Mouse (Mus musculus) cerebellum, postnatal 36 days (tissue): ENCODE results near the gene Skap1.

Experiments
- DNase-seq, 2 experiments: peaks; one replicate each; pipeline ENCODE4 v3.0.0; 2021 to 2022; ENCODE audit warnings: mixed read lengths in 2 of 2

Gene Skap1

DNA sequence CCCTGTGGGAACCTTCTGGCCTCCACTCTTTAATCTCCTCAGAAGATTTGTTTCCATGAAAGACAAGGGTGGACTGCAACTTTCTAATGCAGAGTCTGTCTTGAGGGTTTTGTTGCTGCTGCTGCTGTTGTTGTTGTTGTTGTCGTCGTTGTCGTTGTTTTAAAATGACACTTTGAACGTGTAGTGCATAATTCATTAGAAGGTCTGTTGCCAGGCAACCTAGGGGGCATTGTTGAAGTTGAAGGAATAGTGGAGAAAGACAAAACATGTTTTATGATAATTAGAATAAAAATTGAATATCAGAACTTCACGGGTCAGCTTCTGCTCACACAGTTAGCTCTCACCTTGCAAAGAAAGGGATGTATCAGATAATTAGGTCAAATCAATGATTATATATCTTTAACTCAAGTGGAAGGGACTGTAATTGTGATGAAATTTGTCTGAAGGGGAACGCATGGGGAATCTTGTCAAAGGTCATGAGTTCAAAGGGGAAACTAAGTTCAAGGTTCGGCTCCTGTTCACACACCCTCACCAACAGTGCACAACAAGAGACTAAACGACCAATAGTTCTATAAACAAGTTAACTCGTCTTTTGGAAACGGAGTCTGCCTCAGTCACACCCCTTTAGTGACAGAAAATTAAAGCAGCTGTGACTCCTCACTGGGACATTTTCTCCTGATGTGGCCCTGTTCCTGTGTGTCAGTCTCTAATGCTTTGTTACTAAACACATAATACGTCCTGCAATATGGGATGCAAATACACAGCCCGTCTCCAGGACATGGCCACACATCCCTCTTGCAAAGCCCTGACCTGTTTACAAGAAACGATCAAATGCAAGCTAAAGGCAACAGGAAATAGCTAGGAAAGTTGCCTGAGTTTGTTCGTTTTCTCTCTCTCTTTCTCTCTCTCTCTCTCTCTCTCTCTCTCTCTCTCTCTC is 112.4 kb downstream of the Skap1 start:
- no peak for DNase-seq

DNA sequence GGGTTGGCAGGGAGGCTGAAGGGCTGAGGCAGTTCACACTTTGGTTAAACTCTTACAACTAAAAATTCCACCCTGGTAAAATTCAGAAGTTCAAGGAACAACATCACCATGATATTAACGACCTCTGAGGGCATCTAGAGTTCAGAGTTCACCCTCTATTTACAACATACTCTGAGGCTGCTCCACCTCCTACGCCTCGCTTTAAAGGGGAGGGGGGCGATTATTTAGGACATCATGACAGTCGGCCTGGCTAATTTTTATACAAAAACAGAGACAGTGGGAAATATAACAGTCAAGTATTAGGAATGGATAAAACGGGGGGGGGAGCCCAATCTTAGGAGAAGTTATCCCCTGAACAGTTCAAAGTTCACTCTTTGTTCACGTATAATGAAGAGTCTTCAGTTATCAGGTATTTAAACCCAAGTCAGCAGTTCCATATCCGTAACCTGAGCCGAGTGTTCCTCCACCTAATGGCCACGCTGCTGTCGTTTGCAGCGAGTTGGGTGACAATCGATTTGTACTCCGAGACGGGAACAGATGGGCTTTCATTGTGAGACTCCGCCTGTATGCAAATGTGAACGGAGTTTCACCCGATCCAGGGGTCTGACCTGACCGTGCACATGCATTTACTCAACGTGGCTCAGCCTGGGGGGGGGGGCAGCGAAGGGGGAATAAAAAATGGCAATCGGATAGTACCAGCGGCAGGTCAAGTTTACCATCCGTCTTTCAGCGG is 114.3 kb downstream of the Skap1 start:
- DNase-seq, result no peak

DNA sequence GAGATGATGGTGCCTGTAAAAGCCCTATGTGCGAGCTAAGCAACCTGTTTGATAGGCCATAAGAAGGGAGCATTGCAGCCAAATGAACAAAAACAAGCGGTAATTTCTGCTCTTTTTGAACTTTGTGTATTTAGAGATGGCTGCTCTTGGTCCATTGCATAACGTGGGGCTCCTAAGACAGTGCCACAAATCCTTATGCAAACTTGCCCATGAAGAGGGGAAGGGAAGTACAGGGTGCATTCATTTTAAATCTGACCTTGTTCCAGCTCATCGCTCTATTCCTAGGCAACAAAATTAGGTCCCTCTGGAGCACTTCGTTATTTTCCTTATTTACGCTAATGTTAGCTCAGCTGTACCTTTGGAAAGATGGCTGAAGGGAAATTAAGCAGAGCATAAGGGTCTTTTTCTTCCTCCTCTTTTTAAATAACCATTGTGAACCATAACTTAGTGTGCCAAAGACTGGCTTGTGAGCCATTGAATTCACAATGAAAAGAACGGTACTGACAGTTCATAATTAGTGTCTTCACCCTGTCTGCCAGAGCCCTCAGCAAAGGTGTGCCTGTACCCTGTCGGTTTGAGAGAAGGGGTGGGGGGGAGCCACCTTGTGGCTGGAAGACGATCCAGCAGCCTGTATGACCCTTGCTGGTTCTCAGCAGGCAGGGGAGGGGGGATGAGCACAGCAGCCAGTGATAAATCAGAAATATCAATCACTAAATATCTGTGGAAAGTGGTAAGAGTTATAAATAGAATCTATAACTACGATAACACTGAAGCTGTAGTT is 117.4 kb downstream of the Skap1 start:
- DNase-seq, result peak in 1 of 2 experiments; percentile 5

DNA sequence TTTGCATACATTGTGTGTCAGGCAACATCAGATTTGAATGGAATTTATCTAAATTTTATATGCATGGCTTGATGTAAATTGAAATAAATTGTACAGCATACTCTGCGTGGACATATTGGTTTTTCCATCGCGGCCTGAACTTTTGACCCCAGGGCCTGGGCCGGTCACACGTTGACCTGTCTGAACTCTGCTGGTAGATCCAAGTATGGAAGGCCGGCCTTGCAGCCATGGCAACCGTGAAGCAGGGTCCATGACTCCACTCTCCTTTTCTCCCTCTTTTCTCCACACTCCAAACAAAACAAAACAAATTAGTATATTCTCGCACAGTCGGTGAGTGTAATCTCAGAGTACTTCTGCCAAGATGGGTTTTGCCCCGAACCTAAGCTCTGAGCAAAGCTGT is 118.2 kb downstream of the Skap1 start:
- DNase-seq, result no peak

DNA sequence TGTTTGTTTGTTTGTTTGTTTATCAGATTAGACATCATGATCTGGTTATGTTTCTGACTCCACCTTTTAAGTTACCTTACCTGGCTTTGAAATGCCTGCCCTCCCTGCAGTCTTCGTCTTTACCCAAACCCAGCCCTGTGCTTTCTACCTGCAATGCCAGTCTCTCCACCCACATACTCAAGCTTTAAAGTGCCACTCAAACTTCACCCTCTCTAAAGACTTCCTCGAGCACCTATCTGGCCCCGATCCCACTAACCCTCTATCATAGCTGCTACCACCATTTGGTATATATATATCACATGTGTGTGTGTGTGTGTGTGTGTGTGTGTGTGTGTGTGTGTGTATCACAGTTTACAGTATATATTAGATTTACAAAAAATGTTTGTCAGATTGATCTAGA is 125.4 kb downstream of the Skap1 start:
- no peak for DNase-seq

DNA sequence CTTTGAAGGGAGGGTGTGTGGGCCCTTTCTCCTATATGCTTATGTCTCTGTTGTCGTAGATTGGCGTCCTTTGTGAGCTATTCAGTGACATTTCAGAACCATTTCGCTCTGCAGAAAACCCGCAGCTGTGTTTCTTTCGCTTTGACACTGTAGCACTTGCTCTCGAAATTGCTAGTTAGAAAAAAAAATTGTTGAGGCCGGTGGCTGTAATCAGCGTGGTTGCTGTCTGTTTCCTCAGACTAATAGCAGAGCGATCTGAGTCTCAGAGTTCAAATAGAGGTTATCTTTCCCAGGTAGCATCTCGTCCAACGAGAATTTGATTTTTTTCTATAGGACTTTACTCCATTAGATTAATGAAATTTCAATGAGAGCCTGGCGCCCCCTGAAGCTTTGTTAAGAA is 131.5 kb downstream of the Skap1 start:
- no peak for DNase-seq

DNA sequence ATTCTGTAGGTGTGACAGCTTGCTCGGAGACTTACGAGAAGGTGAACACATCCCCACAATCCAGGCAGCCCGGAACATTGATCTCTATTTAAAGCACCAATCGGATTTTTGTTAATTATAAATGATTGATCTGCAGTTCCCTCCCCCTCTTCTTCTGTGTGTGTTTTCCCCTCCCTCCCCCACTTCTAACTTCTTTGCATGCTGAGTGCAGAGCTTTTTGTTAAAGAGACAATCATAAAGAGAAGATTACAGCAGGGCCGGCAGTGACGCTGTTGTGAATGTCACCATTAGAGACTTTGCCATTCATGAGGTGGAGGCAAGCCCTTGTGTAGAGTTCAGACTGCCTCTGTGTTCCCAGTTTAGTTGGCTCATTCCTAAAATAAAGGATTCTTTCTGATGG is 131.9 kb downstream of the Skap1 start:
- no peak for DNase-seq

DNA sequence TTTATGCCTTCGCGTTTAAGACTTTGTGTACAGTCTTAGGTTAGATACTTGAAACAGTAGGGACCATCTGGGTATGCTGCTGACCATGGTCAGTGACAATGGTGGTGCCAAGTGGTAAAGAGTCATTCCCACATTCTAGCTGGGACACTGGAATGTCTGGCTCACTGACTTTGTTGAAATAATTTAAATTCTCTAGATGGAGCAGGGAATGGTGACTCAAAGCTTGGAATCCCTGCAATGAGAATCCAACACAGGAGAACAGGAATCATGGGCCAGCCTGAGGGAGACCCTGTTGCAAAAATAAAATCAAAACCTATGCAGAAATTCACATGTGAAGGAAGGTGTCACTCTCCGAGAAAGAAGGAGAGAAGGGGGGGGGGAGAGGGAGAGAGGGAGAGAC is 138.4 kb downstream of the Skap1 start:
- no peak for DNase-seq

DNA sequence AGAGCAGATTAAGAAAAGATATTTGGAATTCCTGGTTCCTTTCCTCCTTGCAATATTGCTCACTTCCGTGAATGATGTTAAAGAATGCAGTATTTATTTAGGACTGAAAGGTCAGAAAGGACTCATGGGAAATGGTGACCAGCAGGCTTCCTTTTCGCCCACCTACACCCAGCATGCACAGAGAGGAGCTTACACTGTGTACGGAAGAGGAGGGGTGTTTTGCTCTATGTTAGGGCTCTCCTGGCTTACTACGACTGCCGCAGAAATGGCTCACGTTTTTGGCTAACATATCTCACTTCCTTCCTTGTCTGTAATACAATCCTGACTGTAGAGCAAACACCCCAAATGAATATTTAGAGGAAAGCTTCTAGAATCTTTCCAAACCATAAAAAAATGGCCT is 139.9 kb downstream of the Skap1 start:
- no peak for DNase-seq

DNA sequence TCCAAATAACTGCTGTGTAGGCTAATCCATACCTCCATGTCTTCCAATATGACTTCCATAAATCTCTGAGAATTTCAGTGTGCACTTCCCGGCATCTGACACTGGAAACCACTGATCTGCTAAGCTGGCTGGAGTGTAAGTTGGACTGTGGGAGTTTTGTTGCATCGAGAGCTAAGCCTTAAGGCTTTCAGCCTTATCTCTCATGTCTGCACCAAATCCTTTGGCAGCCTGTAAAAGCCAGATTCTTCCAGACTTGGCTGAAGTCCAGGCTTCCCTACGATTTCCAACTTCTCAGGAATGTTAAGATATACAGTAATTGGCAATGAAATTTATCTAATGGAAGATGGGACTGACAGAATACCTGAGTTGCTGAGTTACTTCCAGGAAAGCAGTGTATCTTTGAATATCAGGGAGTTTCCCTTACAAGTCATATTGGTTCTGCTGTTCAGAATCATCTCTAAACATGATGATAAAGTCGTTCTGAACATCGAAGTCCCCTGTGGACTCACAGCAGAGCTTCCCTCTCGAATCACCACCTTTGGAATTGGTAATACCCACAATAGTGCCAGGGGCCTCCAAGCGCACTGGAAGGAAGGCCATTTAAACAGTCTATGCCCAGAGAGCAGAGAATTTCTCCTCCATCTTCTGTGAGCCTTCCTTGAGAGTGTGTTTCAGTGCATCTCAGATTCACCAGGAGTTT is 140.5 kb downstream of the Skap1 start:
- DNase-seq, result no peak

DNA sequence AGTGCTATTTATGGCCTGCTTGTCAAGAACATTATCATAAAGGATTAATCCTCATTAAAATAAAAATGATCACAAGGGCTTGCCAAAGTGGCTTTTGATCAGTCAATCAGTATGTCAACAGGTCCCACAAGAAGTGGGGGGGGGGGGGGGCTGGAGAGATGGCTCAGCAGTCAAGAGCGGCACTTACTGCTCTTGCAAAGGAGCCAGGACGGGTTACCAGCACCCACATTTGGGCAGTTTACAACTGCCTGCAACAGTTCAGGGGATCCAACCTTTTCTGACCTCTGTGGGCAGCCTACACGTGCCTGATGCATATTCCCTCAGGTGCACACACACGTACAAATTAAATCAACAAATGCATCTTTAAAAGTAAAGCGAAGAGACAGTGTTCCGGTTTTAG is 141.1 kb downstream of the Skap1 start:
- no peak for DNase-seq

DNA sequence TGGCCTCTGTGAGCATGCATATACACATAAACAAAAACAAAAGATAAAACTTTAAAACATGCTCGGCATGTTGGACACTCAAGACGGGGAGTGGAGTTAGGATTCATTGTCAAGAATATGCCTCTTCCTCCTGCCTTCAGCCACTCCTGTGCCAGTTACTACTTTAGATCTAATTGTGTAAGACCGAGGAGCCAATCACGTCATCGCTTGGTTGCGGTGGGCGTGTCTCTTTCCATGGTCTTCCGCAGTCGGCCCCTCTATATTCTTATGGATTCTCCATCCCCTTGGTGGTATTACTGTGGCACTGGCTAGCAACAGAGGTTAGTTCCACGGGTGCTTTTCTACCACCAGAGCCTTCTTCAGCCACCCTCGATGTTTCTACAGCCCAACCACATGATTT is 148.2 kb downstream of the Skap1 start:
- no peak for DNase-seq

DNA sequence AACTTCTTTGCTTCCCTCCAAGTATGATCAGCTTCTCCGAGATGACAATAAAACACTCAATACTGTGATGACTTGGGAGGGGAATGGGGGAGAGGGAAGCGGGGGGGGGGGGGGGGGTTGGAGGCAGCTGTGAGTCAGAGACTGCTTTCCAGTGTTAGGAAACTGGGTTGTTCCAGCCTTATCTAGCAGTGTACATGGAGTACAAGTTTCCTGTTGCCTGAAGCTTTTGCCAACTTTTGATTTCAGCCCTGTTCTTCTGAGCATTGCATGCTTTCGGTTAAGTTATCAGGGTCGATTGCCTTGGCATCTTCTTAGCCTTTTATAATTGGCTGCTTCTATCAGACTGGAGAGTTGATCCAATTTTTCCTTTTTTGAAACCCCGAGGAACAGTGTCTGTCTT is 152.4 kb downstream of the Skap1 start:
- no peak for DNase-seq

DNA sequence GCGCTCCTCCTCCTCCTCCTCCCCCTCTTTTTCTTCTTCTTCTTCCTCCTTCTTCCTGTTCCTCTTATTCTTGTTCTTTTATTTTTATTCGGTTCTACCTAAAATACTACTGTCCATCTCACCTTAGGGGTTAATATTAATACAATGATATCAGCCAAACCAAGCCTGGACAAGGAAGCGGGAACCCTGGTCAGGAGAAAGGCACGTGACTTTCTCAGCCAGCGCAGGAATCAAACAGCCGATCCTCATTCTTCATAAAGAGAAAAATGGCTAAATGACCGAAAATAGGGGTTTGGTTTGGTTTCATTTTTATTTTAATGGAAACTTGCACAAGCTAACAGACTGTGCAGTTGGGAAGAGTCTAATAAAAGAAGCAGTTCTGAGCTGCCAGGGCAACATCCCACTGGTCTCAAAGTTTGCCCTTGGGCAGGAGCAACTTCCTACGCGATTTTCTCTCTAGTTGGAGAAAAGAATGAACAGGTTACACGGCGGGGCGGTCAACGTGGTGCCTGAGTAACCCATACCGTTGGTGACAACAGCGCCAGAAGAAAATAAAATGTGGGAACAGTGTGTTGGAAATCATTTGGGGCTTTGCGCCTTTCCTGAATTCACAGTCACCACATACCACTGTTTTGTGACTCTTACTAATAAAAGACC is 154.5 kb downstream of the Skap1 start:
- no peak for DNase-seq

DNA sequence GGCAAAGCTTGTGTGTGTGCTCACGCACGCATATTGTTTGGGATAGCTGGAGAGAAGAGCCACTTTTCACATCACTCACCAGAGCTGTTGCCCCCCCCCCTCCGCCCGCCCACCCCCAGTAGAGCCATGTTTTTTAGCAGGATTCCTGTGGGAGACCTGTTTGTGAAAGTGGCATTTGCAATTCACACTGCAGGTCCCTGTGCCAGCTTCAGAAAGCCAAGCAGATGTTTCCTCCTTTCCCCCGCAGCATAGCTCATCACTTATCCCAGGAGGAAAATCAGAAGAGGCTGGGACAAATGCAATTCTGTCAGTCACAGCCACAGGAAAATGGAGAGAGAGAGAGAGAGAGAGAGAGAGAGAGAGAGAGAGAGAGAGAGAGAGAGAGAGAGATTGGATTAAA is 155.2 kb downstream of the Skap1 start:
- DNase-seq, result no peak

DNA sequence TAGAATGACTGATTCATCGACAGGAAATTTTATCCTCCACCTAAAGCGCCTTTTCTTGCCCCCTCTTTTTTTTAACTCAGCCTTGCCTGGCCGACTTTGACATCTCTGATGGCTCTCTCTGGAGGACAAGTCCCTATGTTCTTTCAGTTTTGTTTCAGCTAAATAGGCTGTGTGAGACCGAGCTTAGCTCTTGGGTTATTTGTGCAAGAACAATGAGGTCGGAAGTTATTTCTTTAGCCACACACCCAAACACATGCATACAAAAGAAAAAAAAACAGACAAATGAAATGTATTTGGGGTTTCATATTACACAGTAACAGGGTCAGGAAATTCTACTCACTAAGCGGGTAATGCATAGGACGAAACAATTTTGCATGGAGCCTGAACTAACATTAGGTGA is 155.6 kb downstream of the Skap1 start:
- no peak for DNase-seq

DNA sequence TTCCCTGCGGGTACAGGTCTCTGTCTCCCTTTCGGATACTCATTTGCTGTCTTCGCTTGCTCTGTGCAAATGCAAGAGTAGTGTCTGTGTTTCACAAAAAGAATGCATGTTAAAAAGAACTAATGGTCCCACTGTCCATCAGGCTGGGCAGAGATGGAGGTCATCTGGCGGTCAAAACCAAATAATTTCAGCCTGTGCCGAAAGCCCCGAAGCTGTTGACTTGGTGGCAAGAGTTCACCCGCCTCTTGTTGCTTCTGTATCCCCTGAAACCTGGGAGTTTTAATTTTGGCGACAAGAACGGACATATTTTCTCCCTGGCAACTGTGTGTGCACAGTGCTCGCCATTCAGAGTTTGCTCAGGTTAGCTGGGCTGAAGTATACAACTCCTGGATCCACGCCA is 156.3 kb downstream of the Skap1 start:
- no peak for DNase-seq

DNA sequence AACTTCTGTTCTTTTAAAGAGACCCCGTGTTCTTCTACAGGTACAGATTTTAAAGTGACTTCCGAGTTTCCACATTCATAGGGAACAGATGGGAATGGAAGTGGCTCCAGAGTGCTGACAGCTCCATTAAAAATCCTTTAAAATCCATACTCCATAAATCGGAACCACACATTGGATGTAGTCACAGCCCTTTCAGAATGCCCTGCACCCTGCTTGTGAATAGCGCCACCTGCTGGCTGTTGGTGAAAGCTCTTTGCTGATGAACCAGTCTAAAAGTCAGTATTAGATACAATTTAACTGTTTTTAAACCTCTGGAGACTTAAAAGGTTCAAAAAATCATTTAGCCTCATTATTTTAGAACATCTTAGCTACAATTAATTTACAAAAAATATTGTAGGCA is 156.8 kb downstream of the Skap1 start:
- peak; percentile 64 for DNase-seq

DNA sequence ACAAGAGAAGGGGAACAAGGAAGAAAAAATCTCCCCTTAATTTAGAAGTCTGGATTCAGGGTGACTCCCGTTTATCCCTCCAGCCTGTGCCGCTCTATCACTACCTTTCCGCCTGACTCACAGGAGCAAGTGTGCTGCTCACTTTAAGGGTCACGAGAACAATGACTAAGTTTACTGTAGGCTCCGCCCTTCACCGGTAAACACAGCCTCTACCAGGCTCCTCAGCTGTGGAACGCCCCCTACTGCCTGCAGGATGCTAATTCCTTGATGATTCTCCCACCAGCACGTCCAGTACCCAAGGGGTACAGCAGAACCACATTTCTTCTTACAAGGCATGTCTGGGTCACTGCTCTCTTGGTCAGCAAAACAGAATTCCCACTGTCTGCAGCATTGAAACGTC is 158.4 kb downstream of the Skap1 start:
- DNase-seq, result no peak

DNA sequence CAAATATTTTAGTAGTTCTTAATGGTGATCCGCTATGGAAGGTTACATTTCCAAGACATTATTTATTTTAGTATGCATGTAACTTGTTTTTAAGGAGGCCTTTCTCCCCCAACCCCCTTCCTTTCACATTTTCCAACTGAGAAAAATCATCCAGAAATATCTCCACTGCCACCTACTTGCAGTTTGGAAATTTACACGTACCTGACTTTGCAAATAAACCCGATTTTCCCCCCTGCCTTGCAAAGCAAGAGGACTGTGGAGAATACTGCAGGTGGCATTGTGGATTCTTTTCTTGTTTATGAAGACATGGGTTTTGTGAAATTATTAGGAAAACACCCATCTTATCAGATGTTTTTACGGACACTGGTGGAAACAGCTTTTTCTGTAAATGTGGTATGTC is 160.0 kb downstream of the Skap1 start:
- no peak for DNase-seq

DNA sequence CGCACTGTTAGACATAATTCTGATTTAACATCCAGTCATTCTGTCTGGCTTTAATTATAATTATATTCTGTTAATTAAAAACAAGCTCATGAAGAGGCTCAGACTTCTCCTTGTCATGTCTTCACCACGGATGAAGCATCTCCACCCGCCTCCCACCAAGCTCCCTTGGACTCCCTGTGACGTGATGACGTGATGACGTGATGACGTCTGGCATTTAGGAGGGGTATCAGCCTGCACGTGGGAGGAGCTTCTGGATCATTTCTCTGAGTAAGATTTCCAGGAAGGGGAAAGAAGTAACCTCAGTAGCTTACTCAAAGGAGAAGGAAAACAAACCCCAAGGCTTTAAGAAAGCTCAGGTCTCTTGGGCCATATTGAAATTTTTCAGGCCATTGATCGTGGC is 165.4 kb downstream of the Skap1 start:
- DNase-seq, result peak in 1 of 2 experiments; percentile 12

DNA sequence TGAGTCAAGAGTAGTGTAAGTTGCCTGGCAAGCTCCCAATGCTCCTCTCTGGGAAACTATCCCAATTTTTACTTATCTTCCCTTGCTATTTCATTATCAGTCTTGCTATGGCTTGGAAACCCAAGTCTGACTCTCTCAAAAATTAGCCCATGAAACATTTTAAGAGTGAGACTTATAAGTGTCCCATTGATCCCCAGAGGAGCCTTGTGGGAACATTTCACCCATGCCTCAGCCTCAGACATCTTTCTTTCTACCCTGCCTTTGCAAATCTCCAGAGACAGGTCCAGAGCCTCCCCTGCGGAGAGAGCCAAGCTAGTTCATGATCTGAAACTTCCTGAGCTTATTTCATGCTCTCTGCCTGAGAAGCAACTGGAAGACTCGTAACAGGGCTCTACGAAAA is 167.1 kb downstream of the Skap1 start:
- no peak for DNase-seq
